10 mouse cellular contexts compared by ENCODE assay signal in the genomic region with DNA sequence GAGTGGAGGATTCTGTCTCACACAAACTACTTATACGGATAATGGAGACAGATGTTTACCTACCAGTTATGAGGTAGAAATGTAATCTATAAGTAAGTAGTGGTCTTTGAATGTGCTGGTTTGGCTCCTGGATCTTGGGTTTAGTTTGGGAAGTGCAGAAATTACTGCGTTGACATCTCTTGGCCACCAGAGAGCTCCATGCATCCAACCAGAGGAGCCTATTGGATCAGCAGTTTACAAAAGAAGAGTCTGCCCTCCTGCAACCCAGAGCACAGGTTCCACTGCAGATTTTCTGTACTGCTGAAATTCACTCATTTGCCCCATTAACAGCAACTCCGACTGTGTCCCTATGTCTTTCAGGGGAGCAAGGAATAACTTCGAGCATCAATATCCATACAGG.
DNase-seq lines count a peak whose midpoint lies in the region; ATAC-seq lines count a peak whose summit lies in the region.
"Had no signal": no experiment of that assay in that cellular context is flagged by ENCODE, and none has a peak within 500 bp of the region (broad histone marks: within the 10 kb centered on the region; RNA-seq: fewer than 3 reads in every experiment).

No protein-coding gene starts in this region.

- ATAC-seq in hindbrain, embryonic 12.5 days (ENCODE audit: low FRiP score), result peak; percentile 50
- no peak; the same call in 1 of the 2 replicates for ATAC-seq in hindbrain, embryonic 13.5 days (ENCODE audit: low FRiP score)

- H3K27ac ChIP-seq in hindbrain, embryonic 12.5 days, result no peak overlapping the region
- no peak overlapping the region for H3K27ac ChIP-seq in hindbrain, embryonic 13.5 days
- H3K27ac ChIP-seq: limb, embryonic 12.5 days had no signal

- H3K4me2 ChIP-seq in hindbrain, embryonic 12.5 days (replicated peaks), result no peak overlapping the region
- H3K4me2 ChIP-seq in hindbrain, embryonic 13.5 days, result no peak overlapping the region
- H3K4me2 ChIP-seq: limb, embryonic 12.5 days had no signal

- peaks cover 18% of the 10 kb centered on the region; the same call in 1 of the 2 replicates for H3K27me3 ChIP-seq in hindbrain, embryonic 12.5 days
- H3K27me3 ChIP-seq in hindbrain, embryonic 13.5 days, result peaks cover 38% of the 10 kb centered on the region; the same call in 1 of the 2 replicates

- peak; percentile 21 for DNase-seq in ES-CJ7 (ENCODE audit: low read depth, low spot score)
- DNase-seq in cerebellum, postnatal 25 days, result peak; percentile 7 to 29
- DNase-seq in kidney, postnatal 14 days, result peak; percentile 38
- no peak for DNase-seq in thymus, postnatal 36 days
- DNase-seq in T-cell, adult 2 months (ENCODE audit: low spot score), result no peak
- no peak for DNase-seq in frontal cortex, postnatal 25 days (ENCODE audit: low spot score in 2 of 2)
- DNase-seq: heart, adult 18-20 months had no signal

- H3K36me3 ChIP-seq in hindbrain, embryonic 12.5 days, result no peaks in the 10 kb centered on the region
- no peaks in the 10 kb centered on the region for H3K36me3 ChIP-seq in hindbrain, embryonic 13.5 days
- H3K36me3 ChIP-seq: limb, embryonic 12.5 days had no signal

- no peak overlapping the region for H3K4me3 ChIP-seq in hindbrain, embryonic 12.5 days
- H3K4me3 ChIP-seq in hindbrain, embryonic 13.5 days, result no peak overlapping the region
- H3K4me3 ChIP-seq: limb, embryonic 12.5 days had no signal

- H3K9ac ChIP-seq in hindbrain, embryonic 12.5 days, result no peak overlapping the region
- H3K9ac ChIP-seq in hindbrain, embryonic 13.5 days, result no peak overlapping the region
- H3K9ac ChIP-seq: limb, embryonic 12.5 days had no signal

- 41% methylated on average over 4 of the region's 4 CpGs for WGBS in hindbrain, embryonic 12.5 days
- WGBS in hindbrain, embryonic 13.5 days, result 33% methylated on average over 4 of the region's 4 CpGs

- H3K4me1 ChIP-seq in hindbrain, embryonic 12.5 days, result no peaks in the 10 kb centered on the region
- H3K4me1 ChIP-seq in hindbrain, embryonic 13.5 days (replicated peaks), result no peaks in the 10 kb centered on the region
- H3K4me1 ChIP-seq: limb, embryonic 12.5 days had no signal

- no peaks in the 10 kb centered on the region for H3K9me3 ChIP-seq in hindbrain, embryonic 12.5 days (replicated peaks)
- no peaks in the 10 kb centered on the region for H3K9me3 ChIP-seq in hindbrain, embryonic 13.5 days
- H3K9me3 ChIP-seq: limb, embryonic 12.5 days had no signal

Comparison
In these comparisons a context has a peak if more than half of its experiments do, and no peak if none do; other contexts are left out.
1. DNase-seq: peak in ES-CJ7 (single experiment), cerebellum, postnatal 25 days (2 of 2) and kidney, postnatal 14 days (single experiment); none in thymus, postnatal 36 days (0 of 2), T-cell, adult 2 months (single experiment) and frontal cortex, postnatal 25 days (0 of 2).